Mouse (Mus musculus) bone marrow, adult 2 months (tissue): ENCODE measurements around the gene Olfr774. TPM values are rescaled to one million over a fixed set of nuclear protein-coding genes. Genes with fewer than 3 reads are reported as not detected.
"Not testable (repeated sequence)": the region's sequence is repeated elsewhere in the genome, so short reads cannot be mapped to it uniquely, and the experiment has no call there.

ENCODE experiments used
- H3K27ac ChIP-seq: fragments of 200-500 bp; 2 replicates; pipeline ENCODE4 v1.5.1; 2012; ENCODE audit warnings: low read depth, mild to moderate bottlenecking, control low read depth, inconsistent platforms, low read length; ENCODE audit not compliant: control insufficient read depth, poor library complexity, insufficient read depth
- H3K4me1 ChIP-seq: fragments of 200-500 bp; 2 replicates; pipeline ENCODE4 v1.6.1; 2011; ENCODE audit warnings: low read length; ENCODE audit not compliant: control insufficient read depth, insufficient read depth
- H3K4me3 ChIP-seq: fragments of 200-500 bp; replicated peaks from 2 replicates; pipeline ENCODE3; 2011; ENCODE audit warnings: mild to moderate bottlenecking, low read depth, low read length, control low read depth; ENCODE audit not compliant: control insufficient read depth
- CTCF ChIP-seq: fragments of 200-500 bp; IDR thresholded peaks from 2 replicates; pipeline ENCODE4 v1.5.1; 2011; ENCODE audit warnings: low read length, control low read depth; ENCODE audit not compliant: control insufficient read depth, insufficient read depth
- POLR2A ChIP-seq: fragments of 200-500 bp; IDR thresholded peaks from 2 replicates; pipeline ENCODE4 v1.6.1; 2011; ENCODE audit warnings: low read depth, mild to moderate bottlenecking, control low read depth, low read length, borderline replicate concordance; ENCODE audit not compliant: control insufficient read depth
- WGBS: fragments of 180-500 bp; shearing (Covaris S2); methylation state at CpG from one replicate; pipeline ENCODE4 v1.1.7; 2018; 5-methylcytosine and 5-hydroxymethylcytosine counted together
- polyA plus RNA-seq: library from polyadenylated mRNA; stranded (reverse); fragments of >200 nt; gene quantifications from 2 replicates; pipeline ENCODE4 v1.2.4, GENCODE M21; 2011; ENCODE audit warnings: low replicate concordance; ENCODE audit not compliant: missing spikeins, insufficient read depth, insufficient read length

Olfr774 gene
- polyA plus RNA-seq, result not detected in 2 replicates

DNA sequence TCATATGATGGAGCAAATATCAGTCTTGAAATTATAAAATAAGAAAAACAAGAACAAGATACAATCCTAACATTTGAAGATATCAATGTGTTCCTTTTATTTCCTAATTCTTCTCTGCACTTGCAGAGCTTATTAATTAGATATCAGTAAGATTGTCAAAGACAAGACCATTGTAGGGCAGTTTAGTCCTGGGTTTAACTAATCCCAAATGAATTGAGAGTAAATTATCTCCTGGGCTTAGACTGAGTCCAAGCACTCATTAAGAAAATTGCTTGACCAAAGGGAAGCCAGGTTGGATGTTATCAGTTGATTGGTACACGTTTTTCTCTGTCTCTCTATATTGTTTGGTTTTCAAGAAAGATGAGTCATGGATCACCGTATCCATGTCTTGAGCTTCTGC, at the start of gene Olfr774:
Olfr774 (plus strand) TSS at position 301 of the 400 bp plus-strand sequence.
- WGBS, result 60% methylated on average over 2 of the region's 2 CpGs
- Histone ChIP-seq H3K4me1 (no peaks in the 10 kb centered on the region), H3K27ac (no peak within 1 kb of the TSS), H3K4me3 (no peak within 1 kb of the TSS)
- no peak for TF ChIP-seq CTCF
- TF ChIP-seq POLR2A, result no peak

DNA sequence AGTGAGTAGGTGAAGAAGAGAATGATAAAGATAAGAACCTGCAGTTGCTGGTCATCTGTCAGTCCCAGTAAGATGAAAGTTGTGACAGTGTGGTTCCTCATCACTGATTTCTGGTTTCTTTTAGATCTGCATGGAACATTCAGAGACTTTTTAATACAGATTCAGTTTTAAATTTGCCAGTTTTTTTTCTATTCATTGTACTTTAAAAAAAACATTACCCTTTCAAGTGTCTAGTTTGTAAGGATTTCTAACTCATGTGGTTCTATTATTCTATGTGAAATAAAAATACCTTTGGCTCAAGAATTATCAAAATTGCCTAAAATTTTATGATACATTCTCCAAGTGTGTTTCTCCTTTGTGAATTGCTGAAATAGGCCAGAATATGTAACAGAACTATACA, 48.7 kb upstream of the Olfr774 start, which contains the start of gene Olfr773:
Olfr773 (minus strand) TSS at position 101 of the 400 bp plus-strand sequence.
- not testable (repeated sequence) for H3K4me1 ChIP-seq, H3K4me3 ChIP-seq, H3K27ac ChIP-seq

DNA sequence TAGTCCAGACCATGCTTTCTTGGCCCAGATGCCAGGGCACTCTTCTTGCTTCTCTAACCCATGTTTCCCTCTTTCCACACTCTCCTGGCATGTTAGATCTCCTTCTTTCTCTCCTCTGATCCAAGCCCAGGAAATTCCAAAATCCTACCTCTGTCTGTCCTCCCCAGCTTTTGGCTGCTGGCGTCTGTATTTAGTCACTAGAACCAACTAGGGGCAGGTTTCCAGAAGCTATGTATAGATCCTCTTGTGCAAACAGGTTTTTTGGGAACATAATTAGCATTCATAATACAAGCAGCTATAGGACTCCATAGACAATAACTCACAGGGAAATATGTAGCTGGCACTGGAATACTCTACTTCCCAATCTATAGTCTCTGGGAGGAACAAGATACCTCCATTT, 5.3 kb upstream of the Olfr774 start:
- WGBS, result 77% methylated on average over 1 of the region's 1 CpGs
- no peak overlapping the region for H3K4me3 ChIP-seq
- no peak for TF ChIP-seq POLR2A
- TF ChIP-seq CTCF, result no peak

DNA sequence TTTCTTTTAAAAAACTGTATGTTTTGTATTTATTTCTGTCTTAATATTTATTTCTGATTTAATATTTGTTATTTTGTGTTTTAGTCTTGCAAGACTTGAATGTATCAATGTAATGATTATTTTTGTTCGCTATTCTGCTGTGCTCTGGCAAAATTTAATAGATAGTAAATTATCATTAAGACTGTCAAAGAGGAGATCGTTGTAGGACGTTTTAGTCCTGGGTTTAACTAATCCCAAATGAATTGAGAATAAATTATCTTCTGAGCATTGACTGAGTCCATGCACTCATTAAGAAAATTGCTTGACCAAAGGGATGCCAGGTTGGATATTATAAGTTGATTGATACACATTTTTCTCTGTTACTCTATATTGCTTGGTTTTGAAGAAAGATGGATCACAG, 12.1 kb downstream of the Olfr774 start, which contains the start of gene Olfr775:
Olfr775 (plus strand) TSS at position 301 of the 400 bp plus-strand sequence.
- Histone ChIP-seq H3K4me3 (no peak within 1 kb of the TSS), H3K4me1 (no peaks in the 10 kb centered on the region), H3K27ac (no peak within 1 kb of the TSS)
- 65% methylated on average over 3 of the region's 3 CpGs for WGBS
- TF ChIP-seq POLR2A, result no peak
- TF ChIP-seq CTCF, result no peak

More for the DNA sequence above, 5.3 kb upstream of the Olfr774 start:
- H3K4me1 ChIP-seq, result no peaks in the 10 kb centered on the region
- no peak overlapping the region for H3K27ac ChIP-seq

DNA sequence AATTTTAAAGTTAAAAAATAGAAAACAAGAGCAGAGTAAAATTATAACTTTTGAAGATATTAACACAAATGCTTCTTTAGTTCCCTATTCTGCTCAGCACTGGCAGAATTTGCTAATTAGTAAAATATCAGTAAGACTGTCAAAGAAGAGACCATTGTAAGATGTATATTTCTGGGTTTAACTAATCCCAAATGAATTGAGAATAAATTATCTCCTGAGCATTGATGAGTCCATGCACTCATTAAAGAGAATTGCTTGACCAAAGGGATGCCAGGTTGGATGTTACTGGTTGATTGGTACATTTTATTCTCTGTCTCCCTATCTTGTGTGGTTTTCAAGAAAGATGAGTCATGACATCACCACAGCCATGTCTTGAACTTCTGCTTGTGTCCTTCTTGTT, 22.8 kb downstream of the Olfr774 start, which contains the start of gene Olfr776:
Olfr776 (plus strand) TSS at position 301 of the 400 bp plus-strand sequence.
- Histone ChIP-seq H3K4me1 (no peaks in the 10 kb centered on the region), H3K4me3 (no peak within 1 kb of the TSS), H3K27ac (no peak within 1 kb of the TSS)
- no peak for TF ChIP-seq POLR2A
- TF ChIP-seq CTCF, result no peak

DNA sequence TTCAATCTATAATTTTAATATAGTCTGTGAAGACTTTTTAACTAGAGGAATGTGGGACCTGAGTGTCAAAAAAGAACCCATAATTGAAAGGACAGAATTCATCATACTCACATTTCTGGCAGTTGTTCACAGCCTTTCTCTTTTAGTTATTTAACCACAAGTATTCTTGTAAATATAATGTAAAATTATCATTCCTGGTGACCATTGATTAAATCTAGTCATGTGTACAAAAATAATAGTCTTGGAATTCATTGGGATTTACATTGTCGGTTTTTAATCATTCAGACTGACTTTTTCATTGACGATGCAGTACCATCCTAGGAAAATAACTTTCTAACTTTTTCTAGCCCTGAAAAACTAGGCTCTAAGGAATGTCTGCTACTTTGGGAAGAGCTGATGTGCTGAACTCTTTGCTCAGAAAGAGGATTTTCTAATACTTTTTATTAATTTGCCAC, 35.1 kb downstream of the Olfr774 start, which contains the start of gene Olfr777:
Olfr777 (minus strand) TSS at position 405 of the 455 bp plus-strand sequence.
- TF ChIP-seq CTCF (no peak), POLR2A (no peak)
- no peak within 1 kb of the TSS for H3K27ac ChIP-seq
- WGBS, result 86% methylated on average over 2 of the region's 2 CpGs
- H3K4me1 ChIP-seq, result no peaks in the 10 kb centered on the region
- H3K4me3 ChIP-seq, result no peak within 1 kb of the TSS

Other genes starting within 250 kb of the Olfr774 start
- not detected in 2 replicates for gene Olfr9, start 246.8 kb upstream of the Olfr774 start, polyA plus RNA-seq
- gene Olfr763, start 225.4 kb upstream of the Olfr774 start, polyA plus RNA-seq, result not detected in 2 replicates
- not detected in 2 replicates for gene Olfr764-ps1, start 196.3 kb upstream of the Olfr774 start, polyA plus RNA-seq
- gene Olfr765, start 186.2 kb upstream of the Olfr774 start, polyA plus RNA-seq, result not detected in 2 replicates
- gene Olfr766-ps1, start 167.2 kb upstream of the Olfr774 start, polyA plus RNA-seq, result not detected in 2 replicates
- not detected in 2 replicates for gene Olfr767, start 153.3 kb upstream of the Olfr774 start, polyA plus RNA-seq
- not detected in 2 replicates for gene Olfr768, start 136.8 kb upstream of the Olfr774 start, polyA plus RNA-seq
- gene Olfr769, start 118.3 kb upstream of the Olfr774 start, polyA plus RNA-seq, result not detected in 2 replicates
- gene Olfr770, start 97.2 kb upstream of the Olfr774 start, polyA plus RNA-seq, result not detected in 2 replicates
- gene Olfr771, start 71.5 kb upstream of the Olfr774 start, polyA plus RNA-seq, result not detected in 2 replicates
- 0.43 TPM in 1 of 2 replicates, not detected in the other for gene Olfr772, start 58.3 kb upstream of the Olfr774 start, polyA plus RNA-seq
- gene Olfr773, start 48.8 kb upstream of the Olfr774 start, polyA plus RNA-seq, result not detected in 2 replicates
- not detected in 2 replicates for gene Olfr775, start 12.2 kb downstream of the Olfr774 start, polyA plus RNA-seq
- gene Olfr776, start 22.9 kb downstream of the Olfr774 start, polyA plus RNA-seq, result not detected in 2 replicates
- not detected in 2 replicates for gene Olfr777, start 35.3 kb downstream of the Olfr774 start, polyA plus RNA-seq
- gene Olfr780, start 81.9 kb downstream of the Olfr774 start, polyA plus RNA-seq, result not detected in 2 replicates
- gene Olfr781, start 92.7 kb downstream of the Olfr774 start, polyA plus RNA-seq, result not detected in 2 replicates
- gene Olfr782, start 112.6 kb downstream of the Olfr774 start, polyA plus RNA-seq, result not detected in 2 replicates
- not detected in 2 replicates for gene Olfr784, start 147.9 kb downstream of the Olfr774 start, polyA plus RNA-seq
- gene Olfr785, start 169.2 kb downstream of the Olfr774 start, polyA plus RNA-seq, result not detected in 2 replicates
- gene Olfr786, start 191.1 kb downstream of the Olfr774 start, polyA plus RNA-seq, result not detected in 2 replicates
- 0.70 TPM in 1 of 2 replicates, not detected in the other for gene Olfr787, start 225.7 kb downstream of the Olfr774 start, polyA plus RNA-seq
- gene Olfr788, start 234.8 kb downstream of the Olfr774 start, polyA plus RNA-seq, result not detected in 2 replicates
- not detected in 2 replicates for gene Olfr789, start 248.5 kb downstream of the Olfr774 start, polyA plus RNA-seq